In the genomic region with DNA sequence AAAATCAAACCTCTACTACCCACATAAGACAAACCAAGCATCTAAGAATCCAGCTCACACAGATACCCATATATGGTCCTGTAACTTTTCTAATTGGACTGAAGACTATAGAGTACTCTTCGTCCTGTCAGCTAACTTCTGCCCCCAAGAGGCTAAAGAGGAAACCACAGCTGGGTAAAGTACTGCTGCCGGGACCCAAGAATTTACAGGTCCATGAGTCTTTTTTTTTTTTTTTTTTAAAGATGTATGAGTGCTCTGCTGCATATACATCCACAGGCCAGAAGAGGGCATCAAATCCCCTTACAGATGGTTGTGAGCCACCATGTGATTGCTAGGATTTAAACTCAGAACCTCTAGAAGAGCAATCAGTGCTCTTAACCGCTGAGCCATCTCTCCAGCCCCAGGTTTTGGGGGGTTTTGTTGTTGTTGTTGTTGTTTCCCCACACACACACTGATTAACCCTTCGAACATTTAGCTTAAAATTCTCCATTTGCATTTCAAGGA, we compare ENCODE assay signal across 8 mouse cellular contexts. TPM values are rescaled to one million over a fixed set of nuclear protein-coding genes. Genes with fewer than 3 reads are reported as not detected.
DNase-seq lines count a peak whose midpoint lies in the region; ATAC-seq lines count a peak whose summit lies in the region.

No protein-coding gene starts in this region.

- no peak for ATAC-seq in cerebellum, adult (ENCODE audit: insufficient number of reproducible peaks, low FRiP score, low TSS enrichment)
- ATAC-seq in inflammation-experienced regulatory T-cells, adult 6 months: peak; percentile 71
- peak; percentile 69 for ATAC-seq in megakaryocyte progenitor cell, adult 5-6 weeks (replicated peaks; ENCODE audit: poor library complexity)

- DNase-seq in cerebellum, adult 11 months: peak; percentile 50
- peak; percentile 85 for DNase-seq in embryo, embryonic 10 days (ENCODE audit: low spot score)
- peak; percentile 55 for DNase-seq in gastrocnemius, postnatal 14 days
- peak; percentile 74 to 95 for DNase-seq in left cerebral cortex, postnatal 14 days (ENCODE audit: low spot score in 2 of 2)
- peak; percentile 44 for DNase-seq in right cerebral cortex, postnatal 25 days

- intact Hi-C loops in gastrocnemius, postnatal 14 days (cut with DNase I; ENCODE audit: low total_unique reads): no loop called here
- intact Hi-C loops in left cerebral cortex, postnatal 14 days (cut with DNase I): no loop called here

RNA-seq across cellular contexts. Expression of gene Mettl17, which starts 1.1 kb away (rescaled TPM):
- total RNA-seq in gastrocnemius, postnatal 14 days (2021): 10 to 100 TPM in 1 of 2 experiments, 1 to 10 TPM in 1; 8.3 to 13.1 TPM
- polyA plus RNA-seq in inflammation-experienced regulatory T-cells, adult 6 months (2017; shearing (Covaris generic)): 10 to 100 TPM; 26.7 to 75.2 (median 69.3) TPM
- total RNA-seq in left cerebral cortex, postnatal 14 days (2021): 10 to 100 TPM; 29.1 to 34.6 TPM
- total RNA-seq in megakaryocyte progenitor cell, adult 5-6 weeks (2015): 6.7 and 10.1 TPM in 2 replicates
- total RNA-seq in megakaryocyte progenitor cell, adult 5-6 weeks (2017): 14.7 and 15.5 TPM in 2 replicates

RNA-seq across cellular contexts. Expression of gene Slc39a2, which starts 9.1 kb away (rescaled TPM):
- total RNA-seq in gastrocnemius, postnatal 14 days (2021): under 1 TPM; 0.31 to 0.37 TPM
- under 1 TPM; 0.29 to 0.40 (median 0.34) TPM for polyA plus RNA-seq in inflammation-experienced regulatory T-cells, adult 6 months (2017; shearing (Covaris generic))
- 1 to 10 TPM; 3.8 to 4.3 TPM for total RNA-seq in left cerebral cortex, postnatal 14 days (2021)
- 0.10 and 0.34 TPM in 2 replicates for total RNA-seq in megakaryocyte progenitor cell, adult 5-6 weeks (2015)
- 0.17 TPM in 1 of 2 replicates, not detected in the other for total RNA-seq in megakaryocyte progenitor cell, adult 5-6 weeks (2017)

RNA-seq across cellular contexts. Expression of gene Ear6, which starts 30.1 kb away (rescaled TPM):
- total RNA-seq in gastrocnemius, postnatal 14 days (2021): not detected
- polyA plus RNA-seq in inflammation-experienced regulatory T-cells, adult 6 months (2017; shearing (Covaris generic)): not detected
- not detected for total RNA-seq in left cerebral cortex, postnatal 14 days (2021)
- 5.8 and 12.8 TPM in 2 replicates for total RNA-seq in megakaryocyte progenitor cell, adult 5-6 weeks (2015)
- 7.5 and 19.0 TPM in 2 replicates for total RNA-seq in megakaryocyte progenitor cell, adult 5-6 weeks (2017)

RNA-seq across cellular contexts. Expression of gene Ndrg2, which starts 30.4 kb away (rescaled TPM):
- 1,000 to 10,000 TPM in 1 of 2 experiments, 100 to 1,000 TPM in 1; 964 to 1,110 TPM for total RNA-seq in gastrocnemius, postnatal 14 days (2021)
- polyA plus RNA-seq in inflammation-experienced regulatory T-cells, adult 6 months (2017; shearing (Covaris generic)): 10 to 100 TPM in 2 of 3 experiments, 1 to 10 TPM in 1; 9.3 to 31.1 (median 21.3) TPM
- total RNA-seq in left cerebral cortex, postnatal 14 days (2021): 100 to 1,000 TPM; 508 to 561 TPM
- total RNA-seq in megakaryocyte progenitor cell, adult 5-6 weeks (2015): 8.9 and 10.4 TPM in 2 replicates
- total RNA-seq in megakaryocyte progenitor cell, adult 5-6 weeks (2017): 7.0 and 15.6 TPM in 2 replicates

RNA-seq across cellular contexts. Expression of gene Tppp2, which starts 34.6 kb away (rescaled TPM):
- total RNA-seq in gastrocnemius, postnatal 14 days (2021): under 1 TPM in 1 of 2 experiments, not detected in 1; 0.35 TPM
- not detected for polyA plus RNA-seq in inflammation-experienced regulatory T-cells, adult 6 months (2017; shearing (Covaris generic))
- not detected for total RNA-seq in left cerebral cortex, postnatal 14 days (2021)
- total RNA-seq in megakaryocyte progenitor cell, adult 5-6 weeks (2015): not detected in 2 replicates
- not detected in 2 replicates for total RNA-seq in megakaryocyte progenitor cell, adult 5-6 weeks (2017)

Comparison
In these comparisons a context has a peak if more than half of its experiments do, and no peak if none do; other contexts are left out.
1. RNA of gene Ear6, which starts 30.1 kb away (total RNA-seq): 5.8 to 19.0 TPM in megakaryocyte progenitor cell, adult 5-6 weeks; not detected in gastrocnemius, postnatal 14 days and not detected in left cerebral cortex, postnatal 14 days; every median in the first group is over 4 times any median in the second.
2. Peak in every context shown above with its lines, with median percentiles within 50 percentile points of each other: DNase-seq.